Mouse (Mus musculus) adrenal gland, postnatal 25 days (tissue): ENCODE data around the gene Hk1. TPM values are rescaled to one million over a fixed set of nuclear protein-coding genes. Genes with fewer than 3 reads are reported as not detected.
"Not testable (repeated sequence)": the region's sequence is repeated elsewhere in the genome, so short reads cannot be mapped to it uniquely, and the experiment has no call there.

Source experiments
- DNase-seq: peaks from one replicate; pipeline ENCODE4 v3.0.0; 2021; ENCODE audit warnings: mixed read lengths
- total RNA-seq: library from RNA; stranded (reverse); gene quantifications from 2 replicates; pipeline ENCODE4 v1.2.3, GENCODE M21; 2021

The Hk1 gene
- total RNA-seq, 1 experiment from 2014 or later: 27.9 TPM

DNA sequence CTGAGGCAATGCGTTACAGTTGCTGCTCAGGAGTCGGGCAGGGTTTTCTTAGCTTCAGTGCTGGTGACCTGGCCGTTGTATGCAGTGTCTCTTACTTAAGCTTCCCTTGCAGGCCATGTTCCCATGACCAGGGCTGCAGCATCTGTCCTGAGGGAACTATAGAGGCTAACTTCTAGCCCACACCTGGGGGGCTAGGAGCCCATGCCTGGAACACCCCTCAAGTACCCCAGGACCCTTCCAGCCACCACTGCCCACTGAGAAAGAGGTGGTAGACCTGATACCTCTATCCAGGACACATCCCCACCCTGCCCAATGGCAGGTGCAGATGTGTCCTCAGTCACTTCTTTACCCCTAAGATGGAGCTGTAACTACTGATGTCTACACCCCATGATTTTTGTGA is 38.7 kb downstream of the Hk1 start:
- no peak for DNase-seq

DNA sequence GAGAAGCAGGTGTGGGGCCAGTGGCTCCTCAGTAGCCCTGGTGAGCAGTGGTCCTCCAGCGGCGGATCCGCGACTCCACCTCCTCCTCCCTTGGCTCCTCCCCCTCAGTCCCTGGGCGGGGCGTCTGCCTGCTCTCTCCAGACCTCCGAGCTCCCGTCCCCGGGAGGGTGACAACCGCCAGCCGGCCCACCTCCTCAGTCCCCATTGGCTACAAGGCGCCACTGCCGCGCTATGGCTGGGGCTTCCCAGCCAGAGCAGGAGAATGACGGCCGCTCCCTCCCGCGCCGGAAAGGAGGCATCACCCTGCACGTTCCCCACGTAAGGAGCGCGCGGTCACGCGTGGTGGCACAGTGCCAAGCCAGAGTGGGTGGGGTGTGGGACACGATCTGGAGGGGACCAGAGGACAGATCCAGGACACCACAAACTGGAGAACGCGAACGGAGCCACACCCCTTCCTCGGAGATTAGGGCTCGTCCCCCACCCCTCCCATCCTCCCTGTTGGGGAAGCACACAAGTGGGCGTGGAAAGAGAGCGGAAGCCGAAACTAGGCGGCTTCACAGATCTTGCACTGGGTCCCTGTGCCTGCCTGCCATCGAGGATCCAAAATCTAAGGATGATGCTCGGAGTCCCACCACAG is 39.5 kb downstream of the Hk1 start:
- DNase-seq: peak; percentile 99

DNA sequence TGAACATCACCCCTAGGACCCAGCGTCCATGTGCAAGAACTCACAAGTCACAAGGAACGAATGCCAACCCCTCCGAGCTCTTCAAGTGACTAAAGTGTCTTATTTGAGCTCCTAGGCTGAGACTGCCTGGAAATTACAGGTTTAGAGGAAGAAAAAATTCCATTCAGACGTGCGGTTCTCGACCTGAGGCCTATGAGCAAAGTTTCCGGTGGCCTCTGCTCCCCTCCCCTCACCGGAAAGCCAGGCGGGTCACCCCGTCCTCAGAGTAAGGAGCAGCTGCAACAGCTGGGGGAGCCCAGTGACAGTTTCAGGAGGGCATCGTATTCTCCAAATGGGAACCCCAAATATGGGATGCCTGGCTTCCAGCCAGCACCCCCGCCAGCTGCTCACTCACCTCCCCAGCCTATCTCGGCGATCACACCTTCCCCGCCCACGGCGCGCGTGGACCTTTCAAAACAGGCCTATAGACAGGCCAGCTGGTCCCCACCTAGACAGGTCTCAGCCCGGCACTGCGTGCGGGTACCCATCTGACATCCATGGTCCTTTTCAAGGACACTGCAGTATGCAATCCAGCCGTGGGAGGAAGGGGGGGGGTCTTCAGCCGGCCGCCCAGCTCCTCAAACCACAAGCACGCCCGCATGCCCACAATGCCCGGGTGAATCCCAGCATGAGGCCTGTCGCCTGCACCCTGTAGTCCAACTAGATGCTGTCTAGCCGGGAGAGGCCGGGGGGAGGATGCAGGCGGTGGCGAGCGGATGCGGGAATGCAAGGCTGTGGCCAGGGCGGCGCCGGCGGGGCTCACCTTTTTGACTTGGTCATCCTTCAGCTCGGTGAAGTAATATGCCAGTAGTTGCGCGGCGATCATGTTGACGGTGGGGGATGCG is 40.3 kb downstream of the Hk1 start:
- DNase-seq: peak; percentile 31

DNA sequence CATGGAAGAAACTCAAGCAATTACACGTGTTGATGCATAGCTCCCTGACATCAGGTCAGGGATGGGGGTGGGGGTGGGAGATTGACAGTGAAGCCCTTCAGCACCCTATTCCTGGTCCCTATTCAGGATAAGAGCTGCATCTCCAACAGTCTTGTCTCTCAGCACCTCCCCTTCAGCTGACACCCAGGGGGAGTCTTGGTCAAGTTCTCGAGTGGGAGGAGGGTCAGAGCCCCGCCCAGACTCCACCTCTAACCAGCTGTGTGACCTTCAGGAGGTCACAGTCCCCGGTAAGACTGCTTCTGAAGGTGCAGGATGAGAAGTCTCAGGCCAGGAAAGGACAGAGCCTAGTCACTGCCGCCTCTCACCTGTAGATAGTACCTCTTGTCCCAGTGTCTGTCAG is 41.1 kb downstream of the Hk1 start:
- no peak for DNase-seq

DNA sequence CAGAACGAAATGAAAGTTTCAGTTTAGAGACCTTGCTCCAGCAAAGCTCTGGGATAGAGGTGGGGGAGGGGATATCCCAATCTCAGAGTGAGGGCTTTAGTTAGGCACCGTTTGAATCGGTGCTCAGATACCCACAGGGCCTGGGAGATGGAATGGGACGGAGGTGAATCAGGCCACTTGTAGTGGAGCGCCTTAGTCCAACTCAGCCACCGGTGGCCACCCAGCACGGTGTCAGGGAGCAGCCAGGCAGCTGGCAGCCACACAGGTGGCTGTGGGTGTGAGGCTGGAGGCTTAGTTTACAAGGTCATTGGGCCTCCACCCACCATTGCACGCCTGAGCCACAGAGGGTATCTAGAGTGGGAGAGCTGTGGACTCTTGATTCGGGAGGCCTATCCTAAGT is 41.5 kb downstream of the Hk1 start:
- DNase-seq: no peak

DNA sequence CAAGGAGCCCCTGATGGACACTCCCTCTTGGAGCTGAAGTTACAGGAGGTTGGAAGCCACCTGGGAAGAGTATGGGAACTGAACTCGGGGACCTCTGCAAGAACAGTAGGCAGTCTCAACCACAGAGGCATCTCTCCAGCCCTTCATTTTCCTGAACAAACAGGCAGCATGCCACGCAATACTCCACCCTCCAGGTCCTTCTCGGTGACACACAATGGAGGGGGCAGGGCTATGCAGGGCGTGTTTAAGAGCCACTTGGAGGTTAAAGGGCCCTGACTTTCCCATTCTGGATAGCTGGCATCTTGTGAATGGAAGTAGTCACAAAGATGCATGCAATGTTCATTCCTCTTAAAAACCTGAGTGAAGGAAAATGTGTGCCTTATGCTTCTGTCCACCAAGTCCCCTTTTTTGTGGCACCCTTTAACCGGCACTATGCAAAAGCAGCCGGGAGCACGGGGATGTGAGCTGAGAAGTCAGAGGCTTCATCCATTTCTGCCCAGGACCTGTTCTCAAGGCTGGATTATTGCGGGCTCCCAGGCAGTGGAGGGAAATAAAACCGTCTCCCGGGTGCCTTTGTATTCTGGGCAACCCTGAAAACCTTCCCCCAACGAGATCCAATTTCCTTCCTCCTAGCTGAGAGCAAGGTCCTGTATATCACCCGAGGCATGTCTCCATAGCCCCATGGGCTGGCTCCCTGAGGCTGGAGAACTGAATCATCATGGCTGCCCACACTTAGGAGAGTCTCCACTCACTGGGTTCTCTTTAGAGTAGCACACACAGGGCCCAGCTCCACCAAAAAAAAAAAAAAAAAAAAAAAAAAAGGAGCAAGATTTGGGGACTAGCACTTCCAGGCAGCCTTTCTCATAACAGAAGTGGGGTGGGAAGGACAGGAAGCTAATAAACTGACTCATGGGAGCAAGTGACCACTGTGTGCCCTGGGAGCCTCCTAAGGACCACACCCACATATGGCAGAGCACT is 42.8 kb downstream of the Hk1 start:
- no peak for DNase-seq

DNA sequence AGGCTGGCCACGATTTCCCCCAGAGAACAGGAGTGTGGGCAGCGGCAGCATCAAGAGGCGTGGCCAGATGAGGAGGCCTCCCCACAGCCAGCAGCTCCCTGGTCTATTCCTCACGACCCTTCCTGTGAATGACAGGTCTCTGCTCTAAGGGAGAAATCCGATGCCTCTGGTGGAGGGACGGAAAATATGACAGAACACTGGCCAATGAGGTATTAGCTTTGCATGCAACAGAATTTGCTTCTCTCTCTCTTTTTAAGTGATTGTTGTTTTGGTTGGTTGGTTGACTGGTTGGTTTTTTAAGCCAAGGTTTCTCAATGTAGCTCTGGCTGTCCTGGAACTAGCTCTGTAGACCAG is 44.3 kb downstream of the Hk1 start:
- no peak for DNase-seq

DNA sequence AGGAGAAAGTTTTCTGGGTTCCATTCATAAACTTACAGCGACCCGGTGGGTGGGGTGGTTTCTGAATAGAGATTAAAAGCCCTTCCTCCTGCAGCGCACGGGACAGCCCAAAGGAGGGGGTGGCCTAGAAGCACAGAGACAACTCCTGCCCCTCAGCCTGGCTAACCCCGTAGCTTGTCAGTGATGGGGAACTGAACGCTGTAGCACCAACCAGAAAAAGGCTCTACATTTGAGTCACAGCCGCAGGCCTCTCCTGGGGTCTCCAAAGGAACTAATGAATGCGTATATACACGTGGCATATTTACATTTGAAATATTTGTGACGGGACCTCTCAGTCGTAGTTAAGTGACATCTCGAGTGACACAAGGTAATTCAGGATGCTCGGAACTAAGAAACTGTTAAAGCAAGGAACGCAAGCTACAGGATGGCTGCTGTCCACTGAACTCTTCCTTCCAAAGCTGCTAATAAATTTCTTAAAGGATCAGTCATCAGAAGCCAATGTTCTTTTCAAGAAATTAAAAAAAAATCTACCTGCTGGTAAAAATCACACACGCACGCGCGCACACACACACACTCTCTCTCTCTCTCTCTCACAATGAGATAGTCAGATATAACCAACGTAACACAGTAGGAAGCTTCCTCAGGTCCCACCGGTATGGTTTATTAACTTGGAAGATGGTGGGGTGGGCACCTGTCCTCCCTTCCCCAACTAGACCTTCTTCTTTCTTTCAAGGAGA is 44.9 kb downstream of the Hk1 start:
- no peak for DNase-seq

DNA sequence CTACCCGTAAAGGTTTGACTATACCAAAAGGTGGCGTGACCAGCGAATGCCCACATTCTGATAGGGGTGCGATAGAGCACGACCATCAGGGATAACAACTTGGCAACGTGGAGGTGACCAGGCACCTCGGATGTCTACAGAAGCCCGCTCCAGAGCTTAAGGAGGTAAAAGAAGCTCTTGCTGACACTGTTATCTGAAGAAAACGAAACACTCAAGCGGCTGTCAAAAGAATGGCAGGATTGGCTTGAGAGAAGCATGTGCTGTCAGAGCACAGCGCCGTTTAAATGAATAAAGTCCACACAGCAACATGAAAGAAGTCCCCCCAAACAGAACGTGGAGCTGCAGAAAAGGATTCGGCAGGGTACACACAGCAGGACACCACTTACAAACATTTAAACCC is 46.4 kb downstream of the Hk1 start:
- no peak for DNase-seq

DNA sequence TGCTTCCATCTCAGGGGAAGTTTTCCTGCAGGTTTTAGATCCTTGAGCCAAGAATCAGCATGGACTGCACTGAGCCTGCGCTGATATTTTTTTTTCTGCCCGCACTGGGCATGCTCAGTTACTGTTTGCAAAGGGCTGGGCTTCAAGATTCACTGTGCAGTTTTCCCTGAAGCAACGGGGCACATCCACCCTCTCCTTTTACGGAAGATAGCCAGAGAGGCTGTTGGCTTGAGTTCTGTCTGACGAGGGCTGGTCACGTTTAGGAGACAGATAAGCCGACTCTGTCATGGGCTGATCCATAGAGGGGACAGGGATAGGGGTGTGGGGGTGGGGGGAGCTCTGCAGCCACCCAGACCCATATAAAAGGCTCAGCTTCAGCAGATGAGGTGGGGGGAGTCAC is 47.2 kb downstream of the Hk1 start:
- peak; percentile 20 for DNase-seq

DNA sequence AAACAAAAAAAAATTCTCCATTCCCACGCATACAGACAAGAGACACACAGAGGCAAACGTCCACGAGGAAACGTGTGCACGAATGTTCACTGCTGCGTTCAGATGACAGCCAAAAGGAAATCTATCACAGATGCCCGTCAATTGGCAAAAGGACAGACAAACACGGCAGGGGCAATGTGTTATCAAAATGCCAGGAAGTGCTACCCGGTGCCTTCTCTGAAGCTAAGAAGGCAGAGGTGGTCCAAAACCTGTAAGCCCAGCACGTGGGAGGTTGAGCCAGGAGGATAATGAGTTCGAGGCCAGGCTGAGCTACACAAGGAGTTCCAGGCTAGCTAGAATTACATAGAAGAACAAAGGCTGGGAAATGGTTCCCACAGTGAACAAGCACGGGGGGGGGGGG is 47.9 kb downstream of the Hk1 start:
- DNase-seq: no peak

DNA sequence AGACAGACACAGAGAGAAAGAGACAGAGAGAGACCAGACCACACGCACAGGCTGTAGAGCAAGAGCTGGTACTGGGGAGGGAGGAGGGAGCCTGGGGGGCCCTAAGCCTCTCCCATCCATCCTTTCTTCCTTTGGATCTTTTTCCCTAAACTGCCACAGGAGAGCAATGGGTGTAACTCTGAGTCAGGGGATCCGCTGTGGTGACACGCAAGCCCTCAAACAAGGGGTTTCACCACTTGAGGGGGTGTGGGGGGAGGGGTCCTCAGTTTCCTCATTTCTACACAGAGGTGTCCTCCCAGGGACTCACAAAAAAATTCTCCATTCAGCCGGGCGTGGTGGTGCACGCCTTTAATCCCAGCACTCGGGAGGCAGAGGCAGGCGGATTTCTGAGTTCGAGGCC is 48.4 kb downstream of the Hk1 start:
- no peak for DNase-seq

DNA sequence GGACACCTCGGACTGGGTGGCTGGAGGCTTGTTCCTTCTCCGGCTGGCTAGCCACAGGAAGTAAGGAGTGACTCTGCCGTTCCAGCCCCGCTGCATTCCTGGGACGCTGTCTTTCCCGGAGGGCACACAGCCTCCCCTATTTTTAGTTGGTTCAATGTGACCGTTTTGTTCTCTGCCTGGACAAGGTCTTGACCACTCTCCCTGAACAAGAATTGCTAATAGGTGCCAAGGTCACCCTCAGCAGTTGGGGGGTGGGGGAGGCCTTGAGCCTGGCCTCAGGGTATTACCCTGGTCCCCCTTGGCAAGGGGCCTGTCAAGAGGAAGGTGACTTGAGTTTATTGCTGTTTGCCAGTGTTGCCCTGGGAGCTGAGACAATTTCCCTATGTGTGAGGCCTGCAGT is 49.9 kb downstream of the Hk1 start:
- peak; percentile 22 for DNase-seq

DNA sequence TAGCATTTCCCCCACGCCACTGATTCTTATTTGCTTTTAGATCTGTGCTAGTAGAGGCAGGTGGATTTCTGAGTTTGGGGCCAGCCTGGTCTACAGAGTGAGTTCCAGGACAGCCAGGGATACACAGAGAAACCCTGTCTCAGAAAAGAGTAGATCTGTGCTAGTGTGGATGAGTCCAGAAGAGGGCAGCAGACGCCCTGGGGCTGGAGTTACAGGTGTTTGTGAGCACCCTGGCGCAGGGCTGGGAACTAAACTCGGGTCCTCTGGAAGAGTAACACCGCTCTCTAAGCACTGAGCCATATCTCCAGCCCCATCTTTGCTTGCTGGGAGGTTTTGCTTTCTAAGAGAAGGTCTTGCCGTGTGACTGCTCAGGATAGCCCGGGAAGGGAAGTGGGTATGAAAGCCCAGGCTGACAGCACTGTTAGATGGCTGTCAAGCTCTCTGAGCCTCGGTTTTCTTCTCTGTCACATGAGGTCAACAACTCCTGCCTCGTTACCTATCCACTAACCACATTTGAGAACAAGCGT is 50.8 kb downstream of the Hk1 start:
- no peak for DNase-seq

DNA sequence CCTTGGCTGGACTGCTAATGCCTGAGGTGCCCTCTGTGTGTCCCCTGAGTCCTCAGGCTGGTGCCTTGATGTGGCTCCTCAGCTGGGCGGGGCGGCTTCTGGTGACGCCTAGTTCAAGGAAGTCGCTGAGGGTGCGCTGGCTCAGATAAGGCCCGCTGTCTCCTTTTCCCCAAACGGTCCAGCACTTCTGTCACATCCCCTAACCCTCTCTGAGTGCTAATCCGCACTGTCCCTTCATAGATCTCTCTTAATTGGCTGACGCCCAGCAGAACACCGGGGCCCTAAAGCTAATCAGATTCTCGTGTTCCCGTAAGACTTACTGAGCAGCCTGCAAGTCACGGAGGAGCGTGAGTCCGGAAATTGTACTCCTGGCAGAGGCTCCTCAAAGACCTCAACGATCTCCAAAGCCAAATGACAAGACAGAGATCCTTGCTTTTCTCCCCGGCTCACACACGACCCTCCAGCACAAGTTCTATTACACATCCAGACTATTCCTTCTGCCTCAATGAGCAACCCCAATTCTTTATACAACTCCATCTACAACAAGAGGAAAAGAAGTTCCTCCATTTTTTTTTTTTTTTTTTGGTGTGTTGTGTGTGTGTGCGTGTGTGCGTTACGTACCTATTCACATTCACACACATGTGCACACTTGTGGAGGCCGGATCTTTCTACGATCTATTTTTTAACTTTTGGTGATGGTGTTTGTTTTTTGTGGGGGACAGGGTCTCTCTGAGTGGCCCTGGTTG is 52.0 kb downstream of the Hk1 start:
- no peak for DNase-seq

DNA sequence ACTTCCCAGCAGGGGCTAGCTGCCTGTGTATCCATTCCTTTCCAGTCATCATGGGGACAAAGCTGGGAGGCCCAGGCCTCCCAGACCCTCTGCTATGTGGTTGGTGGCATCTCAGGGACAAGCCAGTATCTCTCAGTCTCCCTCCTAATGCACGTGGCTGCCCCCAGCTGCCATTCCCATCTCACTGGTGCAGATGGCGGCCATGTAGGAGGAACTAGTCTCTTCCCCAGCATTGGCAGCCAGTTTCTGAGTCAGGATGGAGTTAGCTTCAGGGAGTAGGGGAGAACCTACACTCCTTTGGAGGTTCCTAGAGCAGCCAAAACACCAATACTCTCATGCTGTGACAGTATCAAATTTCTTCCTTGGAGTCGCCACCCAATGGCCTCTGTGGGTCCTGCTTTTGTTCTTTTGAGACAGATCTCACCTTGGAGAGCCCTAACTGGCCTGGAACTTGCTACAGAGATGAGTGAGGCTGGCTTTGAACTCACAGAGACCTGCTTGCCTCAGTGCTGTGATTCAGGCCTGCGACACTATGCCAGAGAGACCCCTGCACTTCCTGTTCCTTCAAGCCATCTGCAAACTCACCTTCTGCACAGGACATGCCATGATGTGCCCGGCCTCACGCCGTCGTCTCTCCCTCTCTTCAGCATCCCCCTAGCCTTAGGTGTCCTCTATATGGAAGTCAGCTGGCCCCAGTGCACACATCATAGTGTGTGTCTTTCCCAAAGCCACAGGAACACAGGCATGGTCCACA is 52.7 kb downstream of the Hk1 start:
- no peak for DNase-seq

DNA sequence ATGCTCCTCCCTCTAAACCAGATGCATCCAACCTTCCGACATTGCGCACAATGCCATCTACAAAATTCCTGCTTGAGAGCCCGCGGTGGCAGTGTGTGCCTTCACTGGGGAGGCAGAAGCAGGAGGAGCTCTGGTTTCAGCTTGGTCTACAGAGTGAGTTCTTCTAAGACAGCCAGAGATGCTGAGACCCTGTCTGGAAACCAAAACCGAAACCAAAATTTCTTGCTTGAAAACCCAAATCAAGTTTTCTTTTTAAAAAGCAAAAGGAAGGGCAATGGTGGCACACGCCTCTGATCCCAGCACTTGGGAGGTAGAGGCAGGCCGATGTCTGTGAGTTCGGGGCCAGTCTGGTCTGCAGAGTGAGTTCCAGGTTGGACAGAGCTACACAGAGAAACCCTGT is 53.7 kb downstream of the Hk1 start:
- DNase-seq: no peak

DNA sequence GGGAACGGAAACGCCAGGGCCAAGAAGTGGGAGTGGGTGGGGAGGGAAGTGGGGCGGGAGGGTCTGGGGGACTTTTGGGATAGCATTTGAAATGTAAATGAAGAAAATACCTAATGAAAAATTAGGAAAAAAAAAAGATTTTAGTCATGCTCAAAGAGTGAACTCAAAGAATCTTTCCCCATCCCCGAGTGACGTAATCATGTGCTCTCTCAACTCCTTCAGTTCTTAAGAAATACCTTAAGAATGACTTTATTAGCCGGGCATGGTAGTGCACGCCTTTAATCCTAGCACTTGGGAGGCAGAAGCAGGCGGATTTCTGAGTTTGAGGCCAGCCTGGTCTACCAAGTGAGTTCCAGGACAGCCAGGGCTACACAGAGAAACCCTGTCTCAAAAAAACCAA is 56.9 kb downstream of the Hk1 start:
- DNase-seq: not testable (repeated sequence)

DNA sequence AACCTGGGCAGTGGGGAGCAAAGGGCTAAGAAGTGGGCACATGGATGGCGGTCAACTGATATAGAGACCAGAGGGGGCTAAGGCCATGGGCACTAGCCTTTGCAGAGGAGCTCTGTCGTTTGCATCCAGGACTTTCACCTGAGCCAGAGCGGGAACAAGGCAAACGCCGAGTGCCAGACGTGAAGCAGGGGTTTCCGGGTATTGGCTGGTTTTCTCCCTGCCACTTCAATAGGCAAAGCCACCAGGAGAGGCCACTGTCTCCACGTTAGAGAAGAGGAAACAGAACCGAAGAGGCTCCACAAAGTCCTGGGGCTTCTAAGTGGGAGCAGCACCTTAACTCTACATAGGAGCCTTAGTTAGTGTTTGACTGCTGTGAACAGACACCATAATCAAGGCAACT is 58.3 kb downstream of the Hk1 start:
- no peak for DNase-seq

DNA sequence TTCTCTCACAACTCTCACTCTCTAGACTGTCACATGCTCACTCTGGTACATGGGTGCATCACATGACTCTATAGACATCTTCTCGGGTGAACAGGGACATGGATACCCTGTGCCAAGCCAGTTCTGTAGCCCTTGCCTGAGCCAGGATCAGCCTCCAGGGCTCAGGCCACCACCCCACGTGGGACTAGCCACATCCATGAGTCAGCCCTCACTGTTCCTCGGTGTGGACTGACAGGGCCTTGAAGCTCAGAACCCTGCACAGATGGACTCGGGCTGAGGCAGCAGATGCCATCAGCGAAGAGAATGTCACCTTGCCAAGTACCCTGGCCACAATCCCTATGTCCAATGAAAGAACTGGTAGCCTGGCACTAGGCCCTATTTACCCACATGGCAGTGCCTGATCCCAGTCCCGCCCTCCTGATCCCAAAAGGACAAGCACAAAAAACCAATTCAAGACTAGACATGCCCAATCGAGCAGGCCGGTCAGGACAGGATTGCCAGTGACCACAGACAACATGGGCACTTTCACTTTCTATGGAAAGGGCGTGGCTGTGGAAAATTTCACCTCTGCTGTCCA is 59.2 kb downstream of the Hk1 start:
- DNase-seq: peak; percentile 47
